In genomic region chr9:14274986-14275720, GRCm38 (mm10) we compare ENCODE assay signal across 8 mouse cellular contexts. TPM values are rescaled to one million over a fixed set of nuclear protein-coding genes. Genes with fewer than 3 reads are reported as not detected.
DNase-seq lines count a peak whose midpoint lies in the region; ATAC-seq lines count a peak whose summit lies in the region.

Sesn3 (plus strand) TSS chr9:14275067.

- no peaks in the 10 kb centered on the region for H3K36me3 ChIP-seq in erythroblast, embryonic 14.5 days (ENCODE audit: control insufficient read depth)
- H3K36me3 ChIP-seq in embryonic facial prominence, embryonic 12.5 days, result no peaks in the 10 kb centered on the region
- H3K36me3 ChIP-seq in limb, embryonic 12.5 days, result no peaks in the 10 kb centered on the region
- no peaks in the 10 kb centered on the region for H3K36me3 ChIP-seq in midbrain, embryonic 14.5 days (ENCODE audit: control insufficient read depth, insufficient read depth, low read length)

- peak within 1 kb of the TSS; percentile 50 for H3K4me2 ChIP-seq in embryonic facial prominence, embryonic 12.5 days (replicated peaks)
- peak within 1 kb of the TSS; percentile 52 for H3K4me2 ChIP-seq in limb, embryonic 12.5 days
- H3K4me2 ChIP-seq in midbrain, embryonic 14.5 days (ENCODE audit: low read length), result peak within 1 kb of the TSS; percentile 64

- peaks cover 23% of the 10 kb centered on the region for H3K4me1 ChIP-seq in erythroblast, embryonic 14.5 days (ENCODE audit: control insufficient read depth)
- peaks cover 14% of the 10 kb centered on the region; the same call in 1 of the 2 replicates for H3K4me1 ChIP-seq in embryonic facial prominence, embryonic 12.5 days
- peaks cover 17% of the 10 kb centered on the region for H3K4me1 ChIP-seq in limb, embryonic 12.5 days (replicated peaks)
- 0 out of 2 replicates have a peak, but pooled peaks cover 5% of the 10 kb centered on the region for H3K4me1 ChIP-seq in midbrain, embryonic 14.5 days (ENCODE audit: control insufficient read depth, insufficient read depth, low read length)

- peak within 1 kb of the TSS; percentile 17; the same call in 1 of the 2 replicates for H3K9ac ChIP-seq in embryonic facial prominence, embryonic 12.5 days
- peak within 1 kb of the TSS; percentile 35; the same call in 1 of the 2 replicates for H3K9ac ChIP-seq in limb, embryonic 12.5 days (replicated peaks)
- H3K9ac ChIP-seq in midbrain, embryonic 14.5 days (replicated peaks; ENCODE audit: low read length), result peak within 1 kb of the TSS; percentile 32; the same call in 1 of the 2 replicates

- H3K27ac ChIP-seq in embryonic facial prominence, embryonic 12.5 days, result peak within 1 kb of the TSS; percentile 92
- peak within 1 kb of the TSS; percentile 93 for H3K27ac ChIP-seq in limb, embryonic 12.5 days
- H3K27ac ChIP-seq in midbrain, embryonic 14.5 days (replicated peaks; ENCODE audit: low read depth, low read length), result peak within 1 kb of the TSS; percentile 85

- H3K9me3 ChIP-seq in erythroblast, embryonic 14.5 days (ENCODE audit: control insufficient read depth, low read length), result no peaks in the 10 kb centered on the region
- H3K9me3 ChIP-seq in embryonic facial prominence, embryonic 12.5 days, result no peaks in the 10 kb centered on the region
- no peaks in the 10 kb centered on the region for H3K9me3 ChIP-seq in limb, embryonic 12.5 days
- no peaks in the 10 kb centered on the region for H3K9me3 ChIP-seq in midbrain, embryonic 14.5 days (ENCODE audit: control insufficient read depth, low read length)

- H3K27me3 ChIP-seq in erythroblast, embryonic 14.5 days (ENCODE audit: control insufficient read depth), result peaks cover 42% of the 10 kb centered on the region
- H3K27me3 ChIP-seq in embryonic facial prominence, embryonic 12.5 days, result no peaks in the 10 kb centered on the region
- H3K27me3 ChIP-seq in limb, embryonic 12.5 days, result no peaks in the 10 kb centered on the region
- H3K27me3 ChIP-seq in midbrain, embryonic 14.5 days (ENCODE audit: control insufficient read depth, insufficient read depth, low read length), result no peaks in the 10 kb centered on the region

- ATAC-seq in erythroblast, adult 5-6 weeks (replicated peaks; ENCODE audit: low FRiP score, poor library complexity, severe bottlenecking), result no peak
- ATAC-seq in embryonic facial prominence, embryonic 12.5 days (ENCODE audit: insufficient number of reproducible peaks, insufficient read depth, low FRiP score, low TSS enrichment), result peak; percentile 41; the same call in 1 of the 2 replicates
- peak; percentile 16; the same call in 1 of the 2 replicates for ATAC-seq in limb, embryonic 12.5 days (ENCODE audit: insufficient number of reproducible peaks, insufficient read depth, low FRiP score, low TSS enrichment, low read depth)
- ATAC-seq in midbrain, embryonic 14.5 days (ENCODE audit: low FRiP score, low TSS enrichment), result peak; percentile 35

- peak; percentile 64 for DNase-seq in heart, adult 8-10 months (ENCODE audit: low spot score)
- DNase-seq in kidney, adult 8-10 months, result peak; percentile 79 to 80
- DNase-seq in midbrain, embryonic 14.5 days, result peak; percentile 86
- DNase-seq in spleen, adult 12 weeks (ENCODE audit: low spot score), result peak; percentile 67

- 4% methylated on average over 25 of the region's 25 CpGs for WGBS in embryonic facial prominence, embryonic 12.5 days
- 3% methylated on average over 25 of the region's 25 CpGs for WGBS in limb, embryonic 12.5 days
- WGBS in midbrain, embryonic 14.5 days, result 3% methylated on average over 25 of the region's 25 CpGs

- H3K4me3 ChIP-seq in erythroblast, embryonic 14.5 days (replicated peaks), result peak within 1 kb of the TSS; percentile 68
- peak within 1 kb of the TSS; percentile 21 for H3K4me3 ChIP-seq in embryonic facial prominence, embryonic 12.5 days
- H3K4me3 ChIP-seq in limb, embryonic 12.5 days (replicated peaks), result peak within 1 kb of the TSS; percentile 27
- H3K4me3 ChIP-seq in midbrain, embryonic 14.5 days (replicated peaks; ENCODE audit: low read depth, low read length), result peak within 1 kb of the TSS; percentile 93

RNA-seq across cellular contexts. Expression of gene Sesn3, which starts in this region (rescaled TPM):
- 0.02 TPM in 1 of 2 replicates, not detected in the other for polyA plus RNA-seq in erythroblast, embryonic 14.5 days (2012)
- 3.1 and 3.6 TPM in 2 replicates for total RNA-seq in erythroblast, adult 5-6 weeks (2015; ENCODE audit: low replicate concordance)
- 0.68 and 2.2 TPM in 2 replicates for total RNA-seq in erythroblast, adult 5-6 weeks (2017; ENCODE audit: low replicate concordance)
- polyA plus RNA-seq in embryonic facial prominence, embryonic 12.5 days (2016; fragmentation: Nextera tagmentation; extraction: Ambion mirVana), result 28.2 and 28.9 TPM in 2 replicates
- total RNA-seq in heart, adult 8-10 months (2022), result 10 to 100 TPM; 22.8 to 25.5 (median 25.1) TPM
- polyA plus RNA-seq in limb, embryonic 12.5 days (2016; fragmentation: Nextera tagmentation; extraction: Ambion mirVana), result 23.5 and 28.2 TPM in 2 replicates
- polyA plus RNA-seq in midbrain, embryonic 14.5 days (2014; fragmentation: Nextera tagmentation; extraction: Ambion mirVana), result 28.5 and 47.8 TPM in 2 replicates

Comparison
In these comparisons a context has a peak if more than half of its experiments do, and no peak if none do; other contexts are left out.
1. RNA of gene Sesn3 (total RNA-seq): 22.8 to 25.5 TPM in heart, adult 8-10 months; 0.68 to 3.6 TPM in erythroblast, adult 5-6 weeks; every median in the first group is over 4 times any median in the second.
2. RNA of gene Sesn3 (polyA plus RNA-seq): 28.2 to 28.9 TPM in embryonic facial prominence, embryonic 12.5 days, 28.5 to 47.8 TPM in midbrain, embryonic 14.5 days and 23.5 to 28.2 TPM in limb, embryonic 12.5 days; 0.02 TPM in erythroblast, embryonic 14.5 days; every median in the first group is over 10 times any median in the second.
3. H3K4me3 ChIP-seq: peak in every context shown above with its lines; median percentile 93 in midbrain, embryonic 14.5 days; 68 in erythroblast, embryonic 14.5 days; 27 in limb, embryonic 12.5 days; 21 in embryonic facial prominence, embryonic 12.5 days.
4. Peak in every context shown above with its lines, with median percentiles within 50 percentile points of each other: H3K27ac ChIP-seq, H3K4me2 ChIP-seq, H3K9ac ChIP-seq and DNase-seq.